Mouse (Mus musculus) hindbrain, embryonic 11.5 days (tissue): Measurements from ENCODE around the gene Ttc28. TPM values are rescaled to one million over a fixed set of nuclear protein-coding genes. Genes with fewer than 3 reads are reported as not detected.
A peak's percentile ranks its signal among the peaks of the same experiment; 100 is the strongest.

Experiments used
- ATAC-seq: fragments of 200-750 bp; cut with Nextera tagmentation; 2 replicates; pipeline ENCODE4 v1.8.0; 2017; ENCODE audit warnings: mild to moderate bottlenecking, moderate TSS enrichment, moderate library complexity; ENCODE audit not compliant: low FRiP score
- DNase-seq: peaks from one replicate; pipeline ENCODE4 v3.0.0-alpha.2; 2015; ENCODE audit warnings: low spot score
- H3K27ac ChIP-seq: fragments of 300-500 bp; sonication (generic); 2 replicates; pipeline ENCODE4 v1.5.1; 2014; ENCODE audit warnings: mild to moderate bottlenecking, low read depth, low read length
- H3K27me3 ChIP-seq: fragments of 300-500 bp; sonication (generic); 2 replicates; pipeline ENCODE4 v1.6.1; 2014; ENCODE audit warnings: mild to moderate bottlenecking, low read length, moderate library complexity, mixed read lengths; ENCODE audit not compliant: control insufficient read depth, insufficient read depth
- H3K36me3 ChIP-seq: fragments of 300-500 bp; sonication (generic); 2 replicates; pipeline ENCODE4 v1.6.1; 2014; ENCODE audit warnings: mild to moderate bottlenecking, low read length, moderate library complexity, mixed read lengths; ENCODE audit not compliant: control insufficient read depth, insufficient read depth
- H3K4me1 ChIP-seq: fragments of 300-500 bp; sonication (generic); replicated peaks from 2 replicates; pipeline ENCODE4 v1.6.1; 2014; ENCODE audit warnings: low read length, mixed read lengths; ENCODE audit not compliant: control insufficient read depth, insufficient read depth
- H3K4me2 ChIP-seq: fragments of 300-500 bp; sonication (generic); replicated peaks from 2 replicates; pipeline ENCODE4 v1.6.1; 2014; ENCODE audit warnings: mild to moderate bottlenecking, low read depth, low read length
- H3K4me3 ChIP-seq: fragments of 300-500 bp; sonication (generic); 2 replicates; pipeline ENCODE4 v1.5.1; 2014; ENCODE audit warnings: low read depth, low read length
- H3K9ac ChIP-seq: fragments of 300-500 bp; sonication (generic); 2 replicates; pipeline ENCODE4 v1.6.1; 2014; ENCODE audit warnings: low read depth, low read length
- H3K9me3 ChIP-seq: fragments of 300-500 bp; sonication (generic); 2 replicates; pipeline ENCODE4 v1.6.1; 2016; ENCODE audit warnings: low read length; ENCODE audit not compliant: control insufficient read depth
- WGBS: fragments of 180-500 bp; shearing (Covaris S2); extraction: QIAGEN DNeasy Blood & Tissue Kit; methylation state at CpG from one replicate; pipeline ENCODE4 v1.1.7; 2014; 5-methylcytosine and 5-hydroxymethylcytosine counted together
- polyA plus RNA-seq: library from polyadenylated mRNA; unstranded; fragments of >200 nt; fragmentation: Nextera tagmentation; extraction: Ambion mirVana; gene quantifications from 2 replicates; pipeline ENCODE4 v1.2.1, GENCODE M21; 2014

Gene Ttc28
- polyA plus RNA-seq, 1 experiment from 2014 or later, result 15.6 TPM

GRCm38 (mm10) chr5:111218998-111219397 is 339.4 kb downstream of the Ttc28 start:
- Histone ChIP-seq H3K4me3 (no peak overlapping the region), H3K9ac (no peak overlapping the region), H3K27ac (0 out of 2 replicates have a peak overlapping the region, but pooled peaks have one; percentile 24), H3K36me3 (no peaks in the 10 kb centered on the region), H3K27me3 (peaks cover 14% of the 10 kb centered on the region), H3K4me2 (no peak overlapping the region), H3K9me3 (no peaks in the 10 kb centered on the region), H3K4me1 (peaks cover 34% of the 10 kb centered on the region)
- ATAC-seq (no peak), DNase-seq (no peak)
- 78% methylated on average over 5 of the region's 5 CpGs for WGBS

- H3K4me3 ChIP-seq, result no peak overlapping the region
- peak overlapping the region; percentile 93 for H3K27ac ChIP-seq
- peak; percentile 79 for DNase-seq
- peaks cover 32% of the 10 kb centered on the region for H3K4me1 ChIP-seq
- peak; percentile 89 for ATAC-seq
- H3K36me3 ChIP-seq, result 0 out of 2 replicates have a peak, but pooled peaks cover 2% of the 10 kb centered on the region
- peak overlapping the region; percentile 31; the same call in 1 of the 2 replicates for H3K9ac ChIP-seq
- 21% methylated on average over 16 of the region's 16 CpGs for WGBS
- H3K27me3 ChIP-seq, result peaks cover 17% of the 10 kb centered on the region
- no peak overlapping the region for H3K4me2 ChIP-seq
- H3K9me3 ChIP-seq, result no peaks in the 10 kb centered on the region
Observed at GRCm38 (mm10) chr5:111220679-111221380, 341.2 kb downstream of the Ttc28 start.

- Histone ChIP-seq H3K9ac (no peak overlapping the region), H3K4me1 (peaks cover 33% of the 10 kb centered on the region), H3K27me3 (peaks cover 12% of the 10 kb centered on the region), H3K36me3 (0 out of 2 replicates have a peak, but pooled peaks cover 2% of the 10 kb centered on the region), H3K4me2 (no peak overlapping the region), H3K27ac (no peak overlapping the region), H3K9me3 (no peaks in the 10 kb centered on the region), H3K4me3 (no peak overlapping the region)
- WGBS, result 46% methylated on average over 10 of the region's 11 CpGs
- ATAC-seq (no peak), DNase-seq (no peak)
Observed at GRCm38 (mm10) chr5:111222820-111223219, 343.2 kb downstream of the Ttc28 start.

- Histone ChIP-seq H3K27ac (peak overlapping the region; percentile 58), H3K4me3 (no peak overlapping the region)
- WGBS, result 75% methylated on average over 11 of the region's 11 CpGs
Observed at GRCm38 (mm10) chr5:111225306-111225705, 345.7 kb downstream of the Ttc28 start.

GRCm38 (mm10) chr5:111226486-111226885 is 346.9 kb downstream of the Ttc28 start:
- H3K4me3 ChIP-seq, result no peak overlapping the region
- H3K36me3 ChIP-seq, result 0 out of 2 replicates have a peak, but pooled peaks cover 2% of the 10 kb centered on the region
- peaks cover 26% of the 10 kb centered on the region for H3K4me1 ChIP-seq
- no peak overlapping the region for H3K27ac ChIP-seq
- no peak overlapping the region for H3K9ac ChIP-seq
- ATAC-seq (no peak), DNase-seq (no peak)
- no peaks in the 10 kb centered on the region for H3K9me3 ChIP-seq
- H3K27me3 ChIP-seq, result peaks cover 10% of the 10 kb centered on the region
- H3K4me2 ChIP-seq, result no peak overlapping the region
- 89% methylated on average over 10 of the region's 10 CpGs for WGBS

More at GRCm38 (mm10) chr5:111225306-111225705, 345.7 kb downstream of the Ttc28 start:
- ATAC-seq, result no peak
- Histone ChIP-seq H3K4me2 (no peak overlapping the region), H3K4me1 (peaks cover 34% of the 10 kb centered on the region), H3K9ac (no peak overlapping the region), H3K9me3 (no peaks in the 10 kb centered on the region), H3K27me3 (peaks cover 10% of the 10 kb centered on the region), H3K36me3 (0 out of 2 replicates have a peak, but pooled peaks cover 2% of the 10 kb centered on the region)
- no peak for DNase-seq

- WGBS, result 43% methylated on average over 5 of the region's 5 CpGs
- H3K27ac ChIP-seq, result peak overlapping the region; percentile 64; the same call in 1 of the 2 replicates
- peaks cover 10% of the 10 kb centered on the region for H3K27me3 ChIP-seq
- H3K4me1 ChIP-seq, result peaks cover 26% of the 10 kb centered on the region
- 0 out of 2 replicates have a peak, but pooled peaks cover 2% of the 10 kb centered on the region for H3K36me3 ChIP-seq
- H3K4me2 ChIP-seq, result no peak overlapping the region
- DNase-seq (no peak), ATAC-seq (no peak)
- no peak overlapping the region for H3K4me3 ChIP-seq
- no peaks in the 10 kb centered on the region for H3K9me3 ChIP-seq
- no peak overlapping the region for H3K9ac ChIP-seq
Observed at GRCm38 (mm10) chr5:111227850-111228249, 348.2 kb downstream of the Ttc28 start.

GRCm38 (mm10) chr5:111228302-111229040 is 348.9 kb downstream of the Ttc28 start:
- 37% methylated on average over 14 of the region's 14 CpGs for WGBS
- 0 out of 2 replicates have a peak, but pooled peaks cover 2% of the 10 kb centered on the region for H3K36me3 ChIP-seq
- H3K4me2 ChIP-seq, result no peak overlapping the region
- ATAC-seq (peak; percentile 53; the same call in 1 of the 2 replicates), DNase-seq (peak; percentile 66)
- H3K27ac ChIP-seq, result peak overlapping the region; percentile 64
- H3K4me3 ChIP-seq, result no peak overlapping the region
- peaks cover 26% of the 10 kb centered on the region for H3K4me1 ChIP-seq
- no peak overlapping the region for H3K9ac ChIP-seq
- no peaks in the 10 kb centered on the region for H3K9me3 ChIP-seq
- H3K27me3 ChIP-seq, result peaks cover 10% of the 10 kb centered on the region

- Histone ChIP-seq H3K4me1 (peaks cover 26% of the 10 kb centered on the region), H3K27me3 (peaks cover 7% of the 10 kb centered on the region), H3K36me3 (0 out of 2 replicates have a peak, but pooled peaks cover 2% of the 10 kb centered on the region), H3K9ac (no peak overlapping the region), H3K4me2 (no peak overlapping the region), H3K27ac (peak overlapping the region; percentile 64; the same call in 1 of the 2 replicates), H3K4me3 (no peak overlapping the region), H3K9me3 (no peaks in the 10 kb centered on the region)
- no peak for DNase-seq
- ATAC-seq, result no peak
- WGBS, result 65% methylated on average over 12 of the region's 12 CpGs
Observed at GRCm38 (mm10) chr5:111229041-111229394, 349.4 kb downstream of the Ttc28 start.
